Mouse (Mus musculus): ENCODE results near the gene Serpinf1.
A peak's percentile ranks its signal among the peaks of the same experiment; 100 is the strongest.
"Not testable (repeated sequence)": the region's sequence is repeated elsewhere in the genome, so short reads cannot be mapped to it uniquely, and the experiment has no call there.

Serpinf1 gene

GRCm38 (mm10) chr11:75455971-75456370 is 33.5 kb upstream of the Serpinf1 start:
- DNase-seq (ENCODE audit: low spot score in 2 of 2) = not testable (repeated sequence)

GRCm38 (mm10) chr11:75455041-75455736 is 32.7 kb upstream of the Serpinf1 start:
- no peak for DNase-seq (ENCODE audit: low spot score in 2 of 2)

- peak; percentile 93 to 96 for DNase-seq (ENCODE audit: low spot score in 2 of 2)
These were observed 31.8 kb upstream of the Serpinf1 start, which contains the start of gene Wdr81 for GRCm38 (mm10) chr11:75453991-75454930. Wdr81 (minus strand) TSS chr11:75454717.

GRCm38 (mm10) chr11:75452812-75453557 is 30.5 kb upstream of the Serpinf1 start:
- DNase-seq (ENCODE audit: low spot score in 2 of 2) = no peak

GRCm38 (mm10) chr11:75452081-75452480 is 29.6 kb upstream of the Serpinf1 start:
- DNase-seq (ENCODE audit: low spot score in 2 of 2) = no peak

GRCm38 (mm10) chr11:75450936-75451335 is 28.4 kb upstream of the Serpinf1 start:
- DNase-seq (ENCODE audit: low spot score in 2 of 2) = no peak

GRCm38 (mm10) chr11:75450304-75450908 is 27.9 kb upstream of the Serpinf1 start:
- no peak for DNase-seq (ENCODE audit: low spot score in 2 of 2)

- peak in 1 of 2 experiments; percentile 59 for DNase-seq (ENCODE audit: low spot score in 2 of 2)
These were observed 27.2 kb upstream of the Serpinf1 start for GRCm38 (mm10) chr11:75449695-75450094.

- DNase-seq (ENCODE audit: low spot score in 2 of 2) = no peak
These were observed 26.1 kb upstream of the Serpinf1 start for GRCm38 (mm10) chr11:75448575-75448974.

- no peak for DNase-seq (ENCODE audit: low spot score in 2 of 2)
These were observed 21.2 kb upstream of the Serpinf1 start for GRCm38 (mm10) chr11:75443711-75444110.

- DNase-seq (ENCODE audit: low spot score in 2 of 2) = peak; percentile 46 to 52
These were observed 19.1 kb upstream of the Serpinf1 start for GRCm38 (mm10) chr11:75441601-75442000.

GRCm38 (mm10) chr11:75441034-75441433 is 18.5 kb upstream of the Serpinf1 start:
- DNase-seq (ENCODE audit: low spot score in 2 of 2) = no peak

GRCm38 (mm10) chr11:75439951-75440350 is 17.4 kb upstream of the Serpinf1 start:
- no peak for DNase-seq (ENCODE audit: low spot score in 2 of 2)

- no peak for DNase-seq (ENCODE audit: low spot score in 2 of 2)
These were observed 16.9 kb upstream of the Serpinf1 start, which contains the start of gene Serpinf2 for GRCm38 (mm10) chr11:75439363-75439762. Serpinf2 (minus strand) TSS chr11:75439591.

GRCm38 (mm10) chr11:75438804-75439203 is 16.3 kb upstream of the Serpinf1 start:
- DNase-seq (ENCODE audit: low spot score in 2 of 2) = no peak

GRCm38 (mm10) chr11:75438194-75438593 is 15.7 kb upstream of the Serpinf1 start:
- DNase-seq (ENCODE audit: low spot score in 2 of 2) = no peak

- no peak for DNase-seq (ENCODE audit: low spot score in 2 of 2)
These were observed 11.6 kb upstream of the Serpinf1 start for GRCm38 (mm10) chr11:75434138-75434537.

GRCm38 (mm10) chr11:75431307-75431706 is 8.8 kb upstream of the Serpinf1 start:
- DNase-seq (ENCODE audit: low spot score in 2 of 2) = peak; percentile 92 to 93

- no peak for DNase-seq (ENCODE audit: low spot score in 2 of 2)
These were observed 6.7 kb upstream of the Serpinf1 start for GRCm38 (mm10) chr11:75429019-75429705.

- DNase-seq (ENCODE audit: low spot score in 2 of 2) = no peak
These were observed 2.0 kb upstream of the Serpinf1 start for GRCm38 (mm10) chr11:75424459-75424858.

GRCm38 (mm10) chr11:75424033-75424432 is 1.5 kb upstream of the Serpinf1 start:
- DNase-seq (ENCODE audit: low spot score in 2 of 2) = no peak

Measured in right cerebral cortex, postnatal 10 days (tissue).